Mouse (Mus musculus): ENCODE measurements around the gene Galnt10.

Galnt10 gene

GRCm38 (mm10) chr11:57645018-57645559, at the start of gene Galnt10:
Gene Galnt10 (plus strand): TSS chr11:57645442.
- DNase-seq = peak; percentile 94

- DNase-seq = peak; percentile 33
These were observed 49.3 kb upstream of the Galnt10 start for GRCm38 (mm10) chr11:57595899-57596298.

GRCm38 (mm10) chr11:57598161-57598560, 47.1 kb upstream of the Galnt10 start:
- DNase-seq = no peak

GRCm38 (mm10) chr11:57599304-57599703, 45.9 kb upstream of the Galnt10 start:
- no peak for DNase-seq

GRCm38 (mm10) chr11:57600113-57600512, 45.1 kb upstream of the Galnt10 start:
- DNase-seq = peak; percentile 39

- peak; percentile 76 for DNase-seq
These were observed 44.6 kb upstream of the Galnt10 start for GRCm38 (mm10) chr11:57600621-57601121.

- no peak for DNase-seq
These were observed 43.3 kb upstream of the Galnt10 start for GRCm38 (mm10) chr11:57601806-57602455.

- no peak for DNase-seq
These were observed 40.2 kb upstream of the Galnt10 start for GRCm38 (mm10) chr11:57605086-57605485.

- no peak for DNase-seq
These were observed 39.6 kb upstream of the Galnt10 start for GRCm38 (mm10) chr11:57605660-57606059.

GRCm38 (mm10) chr11:57614502-57614901, 30.7 kb upstream of the Galnt10 start:
- DNase-seq = no peak

GRCm38 (mm10) chr11:57615286-57615685, 30.0 kb upstream of the Galnt10 start:
- no peak for DNase-seq

- DNase-seq = no peak
These were observed 29.4 kb upstream of the Galnt10 start for GRCm38 (mm10) chr11:57615871-57616270.

GRCm38 (mm10) chr11:57617526-57618264, 27.5 kb upstream of the Galnt10 start:
- DNase-seq = peak; percentile 58

- DNase-seq = no peak
These were observed 23.8 kb upstream of the Galnt10 start for GRCm38 (mm10) chr11:57621472-57621871.

- DNase-seq = no peak
These were observed 23.4 kb upstream of the Galnt10 start for GRCm38 (mm10) chr11:57621876-57622275.

GRCm38 (mm10) chr11:57624490-57624893, 20.8 kb upstream of the Galnt10 start:
- DNase-seq = no peak

GRCm38 (mm10) chr11:57625465-57625864, 19.8 kb upstream of the Galnt10 start:
- DNase-seq = no peak

- peak; percentile 51 for DNase-seq
These were observed 18.0 kb upstream of the Galnt10 start for GRCm38 (mm10) chr11:57627086-57627735.

- DNase-seq = no peak
These were observed 13.3 kb upstream of the Galnt10 start for GRCm38 (mm10) chr11:57631805-57632485.

- no peak for DNase-seq
These were observed 12.2 kb upstream of the Galnt10 start for GRCm38 (mm10) chr11:57633006-57633405.

GRCm38 (mm10) chr11:57633975-57634585, 11.2 kb upstream of the Galnt10 start:
- DNase-seq = no peak

GRCm38 (mm10) chr11:57635148-57635547, 10.1 kb upstream of the Galnt10 start:
- peak; percentile 73 for DNase-seq
